Mouse (Mus musculus) adipose tissue, adult 10 weeks (tissue): ENCODE data around the gene Rad51. TPM values are rescaled to one million over a fixed set of nuclear protein-coding genes. Genes with fewer than 3 reads are reported as not detected.

Experiments used
- polyA plus RNA-seq: library from polyadenylated mRNA; stranded (reverse); fragments of 350-450 nt; fragmentation: Illumina TruSeq; extraction: RNeasy Lipid Tissue Mini Kit (QIAGEN cat#74804); gene quantifications from one replicate; pipeline ENCODE4 v1.2.3, GENCODE M21; 2014; ENCODE audit warnings: low read depth, low replicate concordance

Rad51 gene
- polyA plus RNA-seq: 0.98 TPM

GRCm38 (mm10) chr2:119112438-119113112 lies at the start of gene Rad51:
Gene Rad51, plus strand, starts transcription at chr2:119112793.

GRCm38 (mm10) chr2:119156681-119157572 lies 44.3 kb downstream of the Rad51 start, which contains the start of gene Rmdn3:
Gene Rmdn3, minus strand, starts transcription at chr2:119157034.

GRCm38 (mm10) chr2:119166901-119167865 lies 54.6 kb downstream of the Rad51 start, which contains the start of gene Gchfr:
Gene Gchfr, plus strand, starts transcription at chr2:119167773.

DNA sequence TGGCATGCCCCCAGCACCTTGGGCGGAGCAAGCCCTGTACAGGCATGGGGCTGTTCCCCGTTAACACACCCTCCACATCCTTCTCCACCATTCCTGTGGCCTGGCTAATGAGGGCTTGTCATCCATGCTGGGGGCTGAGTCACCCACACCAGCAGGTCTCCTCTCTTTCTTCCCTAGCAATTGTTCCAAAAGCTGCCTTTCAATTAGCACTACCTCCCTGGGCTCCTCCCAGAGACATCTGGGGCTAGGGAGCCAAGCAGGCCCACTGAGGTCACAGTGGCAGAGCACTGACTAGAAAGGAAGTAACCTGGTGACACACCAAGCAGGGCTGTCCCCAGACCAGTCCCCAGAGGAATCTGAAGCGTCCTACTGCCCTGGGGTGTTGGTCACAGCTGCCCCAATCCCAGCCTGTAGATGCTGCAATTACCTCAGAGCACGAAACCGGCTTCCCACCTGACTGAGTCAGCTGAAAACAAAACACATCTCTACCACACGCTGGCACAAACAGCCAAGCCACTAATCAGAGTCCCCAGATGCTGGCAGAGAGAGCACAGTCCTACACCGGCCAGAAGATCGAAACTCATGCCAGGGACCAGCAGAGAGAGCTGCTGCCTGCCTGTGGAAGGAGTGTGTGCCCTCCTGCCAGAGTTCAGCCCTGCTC lies 61.5 kb downstream of the Rad51 start, which contains the start of gene Gm14137:
TSS of gene Gm14137 (plus strand) at position 519 of the 661 bp plus-strand sequence.

Other genes starting within 250 kb of the Rad51 start
- 24.3 TPM for gene Bahd1, start 212.4 kb upstream of the Rad51 start, polyA plus RNA-seq
- gene Chst14, start 186.3 kb upstream of the Rad51 start, polyA plus RNA-seq: 7.8 TPM
- 14.2 TPM for gene Ccdc32, start 83.4 kb upstream of the Rad51 start, polyA plus RNA-seq
- 2.4 TPM for gene Rpusd2, start 78.0 kb upstream of the Rad51 start, polyA plus RNA-seq
- 0.26 TPM for gene Knl1, start 65.7 kb upstream of the Rad51 start, polyA plus RNA-seq
- gene Rmdn3, start 44.2 kb downstream of the Rad51 start, polyA plus RNA-seq: 34.6 TPM
- 9.1 TPM for gene Gchfr, start 55.0 kb downstream of the Rad51 start, polyA plus RNA-seq
- gene Gm14137, start 61.7 kb downstream of the Rad51 start, polyA plus RNA-seq: not detected
- 36.8 TPM for gene Zfyve19, start 95.8 kb downstream of the Rad51 start, polyA plus RNA-seq
- 26.7 TPM for gene Dnajc17, start 96.0 kb downstream of the Rad51 start, polyA plus RNA-seq
- gene Ppp1r14d, start 117.1 kb downstream of the Rad51 start, polyA plus RNA-seq: 1.9 TPM
- gene Spint1, start 124.6 kb downstream of the Rad51 start, polyA plus RNA-seq: 42.5 TPM
- 0.47 TPM for gene Rhov, start 158.5 kb downstream of the Rad51 start, polyA plus RNA-seq
- gene Vps18, start 175.9 kb downstream of the Rad51 start, polyA plus RNA-seq: 13.0 TPM
- gene Dll4, start 213.0 kb downstream of the Rad51 start, polyA plus RNA-seq: 7.1 TPM
- 6.6 TPM for gene Chac1, start 238.4 kb downstream of the Rad51 start, polyA plus RNA-seq